Mouse (Mus musculus) c-Kit-positive CD71-positive TER-119-negative erythroid progenitor cells, embryonic 14.5 days (primary cell): ENCODE data around the gene Arfgef2.

Experiments
- DNase-seq: peaks from one replicate; pipeline ENCODE4 v3.0.0-alpha.2; 2013; ENCODE audit warnings: low read depth

Arfgef2 gene

DNA sequence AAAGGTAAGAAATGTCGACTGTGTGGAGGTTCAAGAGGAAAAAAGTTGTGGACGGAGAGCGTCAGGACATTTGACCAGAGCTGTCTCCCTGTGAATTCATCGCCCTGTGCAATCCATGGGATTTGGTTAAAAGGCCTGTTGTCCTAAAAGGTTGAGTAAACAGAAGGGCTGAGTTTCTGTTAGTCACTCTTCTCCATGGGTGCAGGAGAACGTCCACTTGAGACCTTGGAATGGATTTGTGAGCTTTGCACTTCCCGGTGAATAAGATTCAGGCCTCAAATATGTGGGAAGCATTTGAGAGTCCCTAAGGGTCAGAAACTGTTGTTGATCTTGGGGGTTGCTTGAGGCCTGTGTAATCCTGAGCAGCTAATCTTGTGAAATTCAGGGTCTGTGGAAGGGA, 1.4 kb downstream of the Arfgef2 start:
- DNase-seq, result no peak

DNA sequence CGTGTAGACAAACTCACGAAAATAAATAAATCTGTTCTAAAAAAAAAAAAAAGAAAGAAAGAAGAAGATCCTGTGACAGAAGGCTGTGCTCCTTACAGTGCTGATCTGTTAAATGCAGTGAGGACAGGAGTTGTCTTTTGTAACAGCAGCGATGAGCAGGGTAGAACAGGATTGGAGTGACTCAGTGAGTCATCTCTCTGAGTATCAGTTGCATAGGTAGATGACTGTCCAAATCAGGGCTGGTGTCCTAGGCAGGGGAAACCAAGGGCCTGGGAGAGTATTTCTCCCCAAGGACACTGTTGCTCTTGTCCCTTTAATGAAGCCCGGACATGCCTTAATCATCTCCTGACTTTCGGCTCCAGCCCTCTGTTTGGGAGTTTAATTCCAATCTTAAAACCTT, 4.1 kb downstream of the Arfgef2 start:
- no peak for DNase-seq

DNA sequence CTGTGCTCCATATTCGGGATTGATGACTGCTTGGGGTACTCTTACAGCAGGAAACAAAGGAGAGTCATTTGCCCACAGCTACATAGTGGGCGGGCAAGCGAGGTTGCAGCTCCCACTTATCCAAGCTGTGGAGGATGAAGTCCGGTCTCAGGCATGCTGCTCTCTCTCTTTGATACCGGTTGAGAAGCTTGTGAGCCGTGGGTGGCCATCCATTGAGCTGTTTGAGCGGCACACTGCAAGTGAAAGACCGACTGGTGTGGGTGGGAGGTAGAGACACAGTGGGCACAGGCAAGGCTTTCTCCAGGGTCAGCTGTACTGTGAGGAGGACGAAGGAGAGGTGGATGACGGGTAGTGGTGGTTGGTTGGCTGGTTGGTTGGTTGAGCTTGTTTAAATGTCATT, 5.4 kb downstream of the Arfgef2 start:
- no peak for DNase-seq

GRCm38 (mm10) chr2:166818463-166819143, 13.2 kb downstream of the Arfgef2 start:
- no peak for DNase-seq

GRCm38 (mm10) chr2:166819849-166820248, 14.5 kb downstream of the Arfgef2 start:
- DNase-seq, result no peak

GRCm38 (mm10) chr2:166820844-166821243, 15.5 kb downstream of the Arfgef2 start:
- DNase-seq, result no peak

- no peak for DNase-seq
These were observed 16.0 kb downstream of the Arfgef2 start for GRCm38 (mm10) chr2:166821406-166821805.

DNA sequence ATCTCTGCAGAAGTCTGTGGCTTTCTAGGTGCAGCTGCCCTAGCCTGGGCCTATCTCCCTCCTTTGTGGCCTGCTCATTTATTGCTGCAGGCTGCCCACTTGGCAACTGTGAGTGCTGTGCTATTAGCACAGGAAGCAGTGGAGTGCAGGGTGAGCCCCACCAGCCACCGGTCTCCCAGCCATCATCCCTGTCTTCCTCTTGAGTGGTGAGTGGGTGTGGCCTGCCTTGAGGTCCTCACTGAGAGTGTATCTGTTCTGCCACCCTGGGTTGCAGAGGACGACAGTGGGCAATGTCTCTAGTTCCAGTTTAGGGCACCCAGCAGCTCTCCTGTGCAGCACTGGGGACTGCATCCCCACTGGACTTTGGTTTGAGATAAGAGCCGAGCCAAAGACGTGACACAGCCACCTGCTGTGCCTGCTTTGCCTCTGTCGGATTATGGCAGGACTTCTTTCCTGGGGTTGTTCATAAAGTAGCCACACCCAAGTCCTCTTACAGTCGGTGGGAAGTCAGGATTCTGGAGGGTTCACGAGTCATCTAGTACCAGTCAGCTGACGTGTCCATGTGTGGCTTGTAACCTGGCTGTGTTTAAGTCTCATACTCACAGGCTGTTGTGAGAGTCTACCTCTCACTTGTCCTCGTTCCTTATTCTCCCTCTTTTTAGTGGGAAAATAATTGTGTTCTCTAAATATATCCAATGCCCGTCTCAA, 16.9 kb downstream of the Arfgef2 start:
- DNase-seq, result no peak

GRCm38 (mm10) chr2:166822901-166823300, 17.5 kb downstream of the Arfgef2 start:
- no peak for DNase-seq

DNA sequence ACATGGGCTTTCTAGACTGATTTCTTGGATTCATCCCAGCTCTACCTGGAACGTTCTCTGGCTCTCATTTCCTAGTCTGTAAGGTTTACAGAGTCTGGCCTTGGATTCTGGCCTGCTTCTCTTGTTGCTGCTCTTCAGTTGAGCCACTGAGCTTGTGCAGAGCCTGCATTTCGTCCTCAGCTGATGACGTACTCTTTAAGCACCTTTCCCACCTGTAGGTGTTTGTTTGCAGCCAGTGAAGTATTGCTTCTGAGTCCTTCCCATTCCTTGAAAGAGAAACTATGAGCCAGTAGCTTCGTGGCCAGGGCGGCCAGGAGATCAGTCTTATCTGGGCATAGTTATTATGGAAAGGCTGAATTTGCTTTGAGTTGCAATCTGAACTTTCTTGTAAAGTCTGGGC, 19.0 kb downstream of the Arfgef2 start:
- no peak for DNase-seq

DNA sequence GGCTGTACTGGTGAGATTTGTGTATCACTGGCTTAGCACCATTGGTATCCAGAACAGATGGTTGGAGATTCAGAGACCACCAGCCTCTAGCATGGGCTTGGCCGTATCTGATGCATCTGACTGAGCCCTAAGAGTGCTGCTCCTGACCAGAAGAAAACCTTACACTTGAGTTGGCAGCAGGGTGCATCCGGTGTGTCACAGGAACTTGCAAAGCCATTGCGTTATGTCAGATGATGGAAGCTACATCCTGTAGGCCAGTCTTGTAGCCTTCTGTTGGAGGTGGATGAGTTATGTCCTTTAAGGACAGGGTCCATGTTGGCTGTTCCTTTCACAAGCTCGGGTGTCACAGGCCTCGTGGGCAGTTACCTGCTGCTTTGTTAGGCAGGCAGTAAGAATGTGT, 19.6 kb downstream of the Arfgef2 start:
- DNase-seq, result no peak

DNA sequence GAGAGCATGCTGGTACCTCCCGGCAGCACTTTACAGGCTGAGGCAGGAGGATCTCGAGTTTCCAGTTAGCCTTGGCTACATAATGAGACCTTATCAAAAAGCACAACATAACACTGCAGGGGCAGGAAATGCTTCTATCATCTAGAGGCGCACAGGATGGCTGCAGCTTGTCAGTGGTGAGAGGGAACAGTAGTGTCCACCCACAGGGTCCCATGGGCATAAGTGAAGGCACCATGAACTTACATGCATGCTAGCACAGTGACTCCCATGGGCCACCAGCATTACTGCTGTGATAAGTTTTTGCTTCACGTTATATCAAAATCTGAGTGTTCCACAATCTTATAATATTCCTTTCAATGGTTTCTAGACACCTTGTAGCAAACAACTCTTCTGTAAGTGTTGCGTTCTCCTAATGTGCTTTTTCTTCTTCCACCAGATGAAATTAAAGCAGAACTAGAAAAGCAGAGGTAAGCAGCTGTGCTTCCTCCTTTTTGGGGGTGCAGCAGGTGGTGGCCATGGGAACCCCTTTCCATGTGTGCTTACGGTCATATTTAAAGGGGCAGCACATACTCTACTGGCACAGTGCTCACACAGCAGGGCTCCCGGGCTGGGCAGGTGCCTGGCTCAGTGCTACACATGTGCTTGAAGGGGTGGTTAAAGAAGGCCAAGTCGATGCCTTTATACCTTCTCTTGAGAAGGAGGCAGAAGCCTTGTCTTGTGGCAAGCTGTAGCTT, 21.3 kb downstream of the Arfgef2 start:
- no peak for DNase-seq

DNA sequence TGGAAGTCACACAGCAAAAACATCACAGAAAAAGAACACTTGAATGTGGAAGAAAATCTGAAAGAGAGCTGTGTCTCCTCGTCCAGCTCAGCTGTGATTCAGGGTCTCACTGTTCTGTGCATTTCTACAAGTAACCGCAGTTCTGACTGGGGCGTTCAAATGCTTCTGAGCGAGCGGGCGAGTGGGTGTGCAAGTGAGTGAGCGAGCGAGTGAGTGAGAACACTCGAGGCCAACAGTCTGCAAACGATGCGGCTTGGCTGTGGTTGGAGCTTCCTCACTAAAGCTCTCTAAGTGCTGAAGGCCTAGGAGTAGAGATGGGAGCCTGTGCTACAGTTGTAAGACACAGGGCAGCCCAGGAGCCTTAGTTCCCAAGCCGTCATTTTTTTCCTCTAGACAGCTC, 22.9 kb downstream of the Arfgef2 start:
- DNase-seq, result no peak

DNA sequence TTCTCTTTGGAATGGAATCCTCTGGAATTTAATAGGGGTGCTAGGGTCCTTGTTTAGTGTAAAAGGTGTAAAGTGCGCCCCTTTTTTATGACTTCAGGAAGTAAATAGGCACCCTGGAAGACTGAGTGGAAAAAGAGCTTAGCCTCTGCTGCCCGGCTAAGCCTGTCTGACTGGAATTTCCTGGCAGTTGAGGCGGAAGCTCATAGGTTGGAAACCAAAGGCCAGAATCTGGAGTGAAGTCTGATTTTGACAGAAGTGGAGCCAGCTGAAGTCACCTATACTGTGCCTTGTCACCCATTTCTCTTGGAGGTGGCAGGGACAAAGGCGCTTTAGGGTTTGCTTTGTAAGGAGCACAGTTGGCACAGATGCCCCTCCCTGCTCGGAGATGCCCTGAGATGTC, 25.0 kb downstream of the Arfgef2 start:
- DNase-seq, result no peak

- no peak for DNase-seq
These were observed 28.7 kb downstream of the Arfgef2 start for GRCm38 (mm10) chr2:166834091-166834490.

DNA sequence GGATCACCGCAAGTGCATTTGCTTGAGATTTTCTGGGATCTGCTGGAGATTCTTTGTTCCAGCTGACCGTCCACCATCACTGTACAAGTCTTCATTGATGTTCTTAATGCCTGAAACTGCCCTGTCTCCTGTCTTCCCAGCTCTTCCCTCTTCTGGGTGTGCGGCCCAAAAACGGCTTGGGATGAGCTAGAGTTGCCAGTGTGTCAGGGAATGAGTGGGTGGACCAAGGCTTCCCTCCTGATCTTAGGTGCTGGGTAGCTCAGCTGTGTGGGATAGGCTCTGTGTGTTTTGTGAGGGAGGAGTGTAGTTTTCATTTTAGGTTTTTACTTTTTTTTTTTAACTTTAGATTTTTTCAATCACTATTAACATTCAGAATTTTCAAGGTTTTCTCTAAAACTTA, 29.4 kb downstream of the Arfgef2 start:
- DNase-seq, result no peak

DNA sequence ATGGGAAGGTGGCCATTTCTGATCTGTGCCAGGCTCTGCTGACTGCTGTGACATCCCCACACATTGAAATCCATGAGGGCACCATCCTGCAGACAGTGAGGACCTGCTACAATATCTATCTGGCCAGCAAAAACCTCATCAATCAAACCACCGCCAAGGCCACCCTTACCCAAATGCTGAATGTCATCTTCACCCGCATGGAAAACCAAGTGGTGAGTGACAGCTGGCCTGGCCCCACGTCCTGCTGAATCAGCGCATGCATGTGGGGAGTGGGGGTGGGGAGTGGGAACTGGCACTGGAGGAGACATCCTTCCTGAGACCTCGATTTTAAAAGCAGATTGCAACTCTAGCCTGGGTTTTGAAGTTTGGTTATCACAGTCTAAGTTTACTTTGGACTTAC, 30.2 kb downstream of the Arfgef2 start:
- no peak for DNase-seq

DNA sequence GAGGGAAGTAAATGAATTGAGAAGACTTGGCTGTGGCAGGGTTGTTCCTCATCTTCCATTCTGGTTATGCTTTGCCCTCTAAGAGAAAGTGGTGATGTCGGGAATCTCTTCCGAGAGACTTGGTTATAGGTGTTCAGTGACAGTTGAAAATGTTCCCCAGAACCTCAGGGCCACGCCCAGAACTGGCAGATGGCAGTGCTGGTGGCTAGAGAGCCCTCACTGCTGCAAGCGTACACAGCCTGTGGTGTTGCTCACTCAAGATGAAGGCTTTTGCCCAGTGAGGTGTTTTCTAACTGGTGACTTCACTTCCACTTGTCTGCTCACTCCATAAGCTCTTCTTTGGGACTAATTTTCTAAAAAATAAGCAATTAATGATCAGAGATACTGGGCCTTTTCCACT, 36.4 kb downstream of the Arfgef2 start:
- DNase-seq, result no peak

GRCm38 (mm10) chr2:166850691-166851090, 45.3 kb downstream of the Arfgef2 start:
- no peak for DNase-seq

- DNase-seq, result no peak
These were observed 46.9 kb downstream of the Arfgef2 start for GRCm38 (mm10) chr2:166852270-166852669.

DNA sequence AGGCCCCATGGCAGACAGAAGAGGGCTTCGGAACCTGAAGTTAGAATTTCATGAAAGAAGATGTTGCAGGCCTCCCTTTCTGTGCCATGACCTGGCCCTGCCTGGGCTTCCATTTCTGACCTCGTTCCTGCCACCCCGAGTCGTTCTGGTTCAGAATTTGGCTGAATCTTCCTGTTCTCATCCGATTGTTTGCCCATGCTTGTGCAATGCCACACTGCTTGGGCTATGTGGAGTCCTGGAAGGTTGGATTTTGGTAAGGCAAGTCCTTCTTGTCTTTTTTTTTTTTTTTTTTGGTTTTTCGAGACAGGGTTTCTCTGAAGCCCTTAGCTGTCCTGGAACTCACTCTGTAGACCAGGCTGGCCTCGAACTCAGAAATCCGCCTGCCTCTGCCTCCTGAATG, 50.4 kb downstream of the Arfgef2 start:
- no peak for DNase-seq

- DNase-seq, result no peak
These were observed 51.0 kb downstream of the Arfgef2 start for GRCm38 (mm10) chr2:166856366-166856765.

- DNase-seq, result peak; percentile 34
These were observed 51.7 kb downstream of the Arfgef2 start for GRCm38 (mm10) chr2:166857118-166857517.
